Mouse (Mus musculus) liver, postnatal 0 days (tissue): Measurements from ENCODE around the gene Sncb. TPM values are rescaled to one million over a fixed set of nuclear protein-coding genes. Genes with fewer than 3 reads are reported as not detected.
A peak's percentile ranks its signal among the peaks of the same experiment; 100 is the strongest.

Source experiments
- ATAC-seq: fragments of 200-750 bp; cut with Nextera tagmentation; 2 replicates; pipeline ENCODE4 v1.8.0; 2017; ENCODE audit warnings: mild to moderate bottlenecking, moderate library complexity
- DNase-seq: peaks from one replicate; pipeline ENCODE4 v3.0.0-alpha.2; 2016
- H3K27ac ChIP-seq: fragments of 300-500 bp; sonication (generic); 2 replicates; pipeline ENCODE4 v1.5.1; 2014; ENCODE audit warnings: antibody characterized with exemption, moderate library complexity, mild to moderate bottlenecking, low read depth
- H3K27me3 ChIP-seq: fragments of 300-500 bp; sonication (generic); 2 replicates; pipeline ENCODE4 v1.6.1; 2014; ENCODE audit warnings: low read length, control low read depth, mixed read lengths; ENCODE audit not compliant: insufficient read depth
- H3K36me3 ChIP-seq: fragments of 300-500 bp; sonication (generic); replicated peaks from 2 replicates; pipeline ENCODE4 v1.6.1; 2014; ENCODE audit warnings: mild to moderate bottlenecking, control low read depth, low read length, moderate library complexity, mixed read lengths; ENCODE audit not compliant: insufficient read depth
- H3K4me1 ChIP-seq: fragments of 300-500 bp; sonication (generic); 2 replicates; pipeline ENCODE4 v1.6.1; 2014; ENCODE audit warnings: antibody characterized with exemption, mild to moderate bottlenecking, control low read depth; ENCODE audit not compliant: insufficient read depth
- H3K4me2 ChIP-seq: fragments of 300-500 bp; sonication (generic); 2 replicates; pipeline ENCODE4 v1.6.1; 2014; ENCODE audit warnings: low read depth, mild to moderate bottlenecking, low read length, moderate library complexity, mixed read lengths
- H3K4me3 ChIP-seq: fragments of 300-500 bp; sonication (generic); 2 replicates; pipeline ENCODE4 v1.5.1; 2014; ENCODE audit warnings: low read depth, low read length
- H3K9ac ChIP-seq: fragments of 300-500 bp; sonication (generic); replicated peaks from 2 replicates; pipeline ENCODE4 v1.6.1; 2014; ENCODE audit warnings: mild to moderate bottlenecking, moderate library complexity
- H3K9me3 ChIP-seq: fragments of 300-500 bp; sonication (generic); 2 replicates; pipeline ENCODE4 v1.6.1; 2016; ENCODE audit warnings: mild to moderate bottlenecking, control low read depth, low read length, mixed read lengths
- CTCF ChIP-seq: sonication (generic); IDR thresholded peaks from 2 replicates; pipeline ENCODE4 v1.5.1; 2016; ENCODE audit warnings: antibody characterized with exemption, low read depth
- EP300 ChIP-seq: IDR thresholded peaks from 2 replicates; pipeline ENCODE4 v1.6.1; 2016; ENCODE audit warnings: antibody characterized with exemption, low read depth, mild to moderate bottlenecking
- WGBS: fragments of 180-500 bp; shearing (Covaris S2); extraction: QIAGEN DNeasy Blood & Tissue Kit; methylation state at CpG from one replicate; pipeline ENCODE4 v1.1.7; 2014; ENCODE audit not compliant: insufficient replicate concordance; 5-methylcytosine and 5-hydroxymethylcytosine counted together
- polyA plus RNA-seq: library from polyadenylated mRNA; unstranded; fragments of >200 nt; fragmentation: Nextera tagmentation; extraction: Ambion mirVana; gene quantifications from 2 replicates; pipeline ENCODE4 v1.2.1, GENCODE M21; 2015

Gene Sncb
- polyA plus RNA-seq, 1 experiment from 2014 or later, result not detected

DNA sequence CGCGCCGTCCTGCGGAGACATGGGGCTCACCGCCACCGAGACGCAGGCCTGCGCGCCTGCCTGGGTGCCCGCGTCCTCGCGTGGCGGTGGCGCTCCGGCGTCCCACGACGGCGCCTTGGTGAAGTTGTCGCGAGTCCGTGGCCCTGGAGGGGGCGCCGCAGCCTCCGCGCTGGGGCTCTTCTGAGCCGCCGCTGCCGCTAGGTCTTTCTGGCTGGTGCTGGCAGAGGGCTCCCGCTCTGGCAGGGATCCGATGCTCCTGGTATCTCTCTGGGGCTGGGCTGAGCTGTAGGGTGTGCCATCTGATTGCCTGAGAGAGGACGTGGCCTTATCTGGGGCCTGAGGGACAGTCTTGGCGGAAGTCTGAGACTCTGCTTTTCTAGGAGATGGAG lies 28.2 kb downstream of the Sncb start:
- ATAC-seq, result no peak
- no peaks in the 10 kb centered on the region for H3K36me3 ChIP-seq
- no peak overlapping the region for H3K9ac ChIP-seq
- DNase-seq, result no peak
- H3K27ac ChIP-seq, result no peak overlapping the region
- peaks cover 40% of the 10 kb centered on the region for H3K27me3 ChIP-seq
- TF ChIP-seq CTCF (no peak), EP300 (no peak)
- H3K4me3 ChIP-seq, result no peak overlapping the region
- no peaks in the 10 kb centered on the region for H3K4me1 ChIP-seq
- WGBS, result 4% methylated on average over 24 of the region's 34 CpGs
- H3K9me3 ChIP-seq, result no peaks in the 10 kb centered on the region
- no peak overlapping the region for H3K4me2 ChIP-seq

DNA sequence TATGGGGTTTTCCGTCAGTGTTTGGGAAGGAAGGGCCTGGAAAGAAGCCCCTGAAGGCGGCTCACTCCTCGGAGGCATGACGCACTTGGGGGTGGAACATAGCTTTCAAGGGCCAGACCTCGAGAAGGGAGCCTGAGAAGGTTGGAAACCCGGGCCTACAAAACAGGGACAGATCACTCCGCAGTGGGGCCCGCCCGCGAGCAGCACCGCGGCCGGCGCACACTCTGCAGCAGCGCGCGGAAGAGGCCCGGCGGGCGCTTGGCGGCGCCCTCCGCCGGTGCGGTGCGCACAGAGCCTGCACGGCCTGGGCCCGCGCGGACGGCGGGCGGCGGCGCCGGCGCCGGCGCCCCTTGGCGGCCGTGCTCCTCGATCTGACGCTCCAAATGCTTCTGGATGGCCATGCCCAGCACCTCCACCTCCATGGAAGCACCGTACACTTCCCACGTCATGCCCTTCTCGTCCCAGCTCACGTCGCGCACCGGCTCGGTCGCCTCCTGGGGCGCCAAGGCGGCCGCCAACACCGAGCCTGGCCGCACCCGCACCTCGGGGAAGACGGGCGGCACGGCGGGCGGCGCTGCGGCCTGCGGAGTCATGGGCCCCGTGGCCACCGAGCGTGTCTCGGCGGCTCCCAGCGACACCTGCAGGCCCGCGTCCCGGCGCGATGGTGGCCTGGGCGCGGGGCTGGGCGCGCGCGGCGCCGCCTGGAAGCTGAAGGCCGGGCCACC lies 28.7 kb downstream of the Sncb start:
- no peak overlapping the region for H3K4me3 ChIP-seq
- ATAC-seq (0 out of 2 replicates have a peak, but pooled peaks have one; percentile 48), DNase-seq (peak; percentile 26)
- peak overlapping the region; percentile 49 for H3K4me2 ChIP-seq
- H3K4me1 ChIP-seq, result no peaks in the 10 kb centered on the region
- peaks cover 40% of the 10 kb centered on the region for H3K27me3 ChIP-seq
- no peaks in the 10 kb centered on the region for H3K36me3 ChIP-seq
- no peaks in the 10 kb centered on the region for H3K9me3 ChIP-seq
- 2% methylated on average over 71 of the region's 87 CpGs for whole genome bisulfite sequencing
- no peak overlapping the region for H3K27ac ChIP-seq
- no peak overlapping the region for H3K9ac ChIP-seq
- TF ChIP-seq EP300, result no peak
- TF ChIP-seq CTCF, result no peak

DNA sequence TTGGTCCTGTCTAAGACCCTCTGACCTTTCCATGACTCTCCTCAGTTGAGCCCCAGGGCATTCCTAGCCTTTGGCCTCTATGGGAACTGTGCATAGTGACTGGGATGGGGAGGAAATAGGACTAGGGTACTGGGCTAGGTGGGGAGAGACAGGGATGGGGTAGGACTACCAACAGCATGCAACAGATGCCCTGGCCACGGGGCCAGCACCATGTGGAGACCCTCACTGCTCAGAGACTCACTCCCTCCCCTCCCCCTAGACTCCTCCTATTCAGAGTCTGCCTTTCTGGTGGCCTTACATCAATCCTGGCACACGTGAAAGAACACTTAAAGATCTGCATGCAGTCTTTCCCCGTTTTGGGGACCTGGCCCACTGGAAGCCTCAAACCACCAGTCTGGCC lies 29.5 kb downstream of the Sncb start:
- no peak for TF ChIP-seq CTCF
- no peak for TF ChIP-seq EP300
- ATAC-seq, result no peak
- H3K9ac ChIP-seq, result no peak overlapping the region

DNA sequence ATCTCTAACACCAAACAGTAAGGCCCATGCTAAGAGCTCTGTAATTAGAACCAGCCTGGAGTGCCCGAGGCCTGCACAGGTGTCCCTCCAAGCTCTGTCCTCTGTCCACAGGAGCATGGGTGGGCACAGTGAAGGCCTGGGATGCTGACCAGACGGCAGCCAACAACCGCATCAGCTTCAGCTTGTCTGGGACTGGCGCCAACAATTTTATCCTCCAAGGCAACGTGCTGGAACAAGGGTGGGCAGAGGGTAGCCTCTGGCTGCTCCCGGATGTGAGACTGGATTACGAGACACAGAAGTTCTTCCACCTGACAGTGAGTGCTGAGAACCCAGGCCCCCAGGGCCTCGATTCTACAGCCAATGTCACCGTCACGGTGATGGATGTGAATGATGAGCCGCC lies 40.3 kb downstream of the Sncb start:
- 74% methylated on average over 11 of the region's 11 CpGs for WGBS
- Histone ChIP-seq H3K4me2 (no peak overlapping the region), H3K9ac (no peak overlapping the region), H3K27me3 (no peaks in the 10 kb centered on the region), H3K9me3 (no peaks in the 10 kb centered on the region), H3K4me3 (no peak overlapping the region), H3K4me1 (no peaks in the 10 kb centered on the region), H3K36me3 (no peaks in the 10 kb centered on the region), H3K27ac (no peak overlapping the region)
- DNase-seq (no peak), ATAC-seq (no peak)
- TF ChIP-seq CTCF (no peak), EP300 (no peak)

More for the DNA sequence above, 29.5 kb downstream of the Sncb start:
- peaks cover 40% of the 10 kb centered on the region for H3K27me3 ChIP-seq
- no peaks in the 10 kb centered on the region for H3K9me3 ChIP-seq
- no peak overlapping the region for H3K4me2 ChIP-seq
- no peak overlapping the region for H3K4me3 ChIP-seq
- H3K27ac ChIP-seq, result no peak overlapping the region
- WGBS, result 32% methylated on average over 3 of the region's 3 CpGs
- DNase-seq, result no peak
- H3K36me3 ChIP-seq, result no peaks in the 10 kb centered on the region
- no peaks in the 10 kb centered on the region for H3K4me1 ChIP-seq

- H3K4me2 ChIP-seq, result no peak overlapping the region
- H3K9ac ChIP-seq, result no peak overlapping the region
- ATAC-seq, result no peak
- H3K4me3 ChIP-seq, result no peak overlapping the region
- no peaks in the 10 kb centered on the region for H3K9me3 ChIP-seq
- no peaks in the 10 kb centered on the region for H3K36me3 ChIP-seq
- DNase-seq, result no peak
- no peak overlapping the region for H3K27ac ChIP-seq
- WGBS, result 83% methylated on average over 3 of the region's 3 CpGs
- TF ChIP-seq EP300 (no peak), CTCF (peak; percentile 24)
- no peaks in the 10 kb centered on the region for H3K4me1 ChIP-seq
- no peaks in the 10 kb centered on the region for H3K27me3 ChIP-seq
Observed at GRCm38 (mm10) chr13:54723143-54723542, 43.3 kb downstream of the Sncb start.

DNA sequence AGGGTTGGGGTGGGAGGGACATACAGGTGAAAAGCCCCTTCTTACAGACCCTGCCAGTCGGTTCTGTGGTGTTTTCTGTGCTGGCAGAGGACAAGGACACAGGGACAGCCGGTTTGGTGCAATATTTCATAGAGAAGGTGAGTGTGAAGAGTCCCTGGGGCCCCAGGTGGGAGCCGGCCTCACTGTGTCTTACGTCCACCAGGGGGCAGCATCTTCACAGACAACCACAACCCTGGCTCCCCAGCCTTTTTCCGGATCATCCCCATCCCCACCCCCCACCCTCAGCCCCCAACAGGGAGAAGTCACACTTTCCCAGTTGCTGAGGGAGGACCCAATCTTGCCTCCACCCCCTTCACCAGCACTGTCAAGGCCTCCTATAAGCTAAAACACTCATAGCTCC lies 49.5 kb downstream of the Sncb start:
- WGBS, result 2% methylated on average over 5 of the region's 5 CpGs
- no peak for TF ChIP-seq EP300
- peak; percentile 74 for TF ChIP-seq CTCF
- Histone ChIP-seq H3K9me3 (no peaks in the 10 kb centered on the region), H3K27me3 (no peaks in the 10 kb centered on the region), H3K36me3 (no peaks in the 10 kb centered on the region; the same call in 1 of the 2 replicates), H3K27ac (no peak overlapping the region), H3K4me2 (no peak overlapping the region), H3K4me3 (no peak overlapping the region), H3K4me1 (no peaks in the 10 kb centered on the region), H3K9ac (no peak overlapping the region)
- no peak for ATAC-seq
- peak; percentile 55 for DNase-seq

DNA sequence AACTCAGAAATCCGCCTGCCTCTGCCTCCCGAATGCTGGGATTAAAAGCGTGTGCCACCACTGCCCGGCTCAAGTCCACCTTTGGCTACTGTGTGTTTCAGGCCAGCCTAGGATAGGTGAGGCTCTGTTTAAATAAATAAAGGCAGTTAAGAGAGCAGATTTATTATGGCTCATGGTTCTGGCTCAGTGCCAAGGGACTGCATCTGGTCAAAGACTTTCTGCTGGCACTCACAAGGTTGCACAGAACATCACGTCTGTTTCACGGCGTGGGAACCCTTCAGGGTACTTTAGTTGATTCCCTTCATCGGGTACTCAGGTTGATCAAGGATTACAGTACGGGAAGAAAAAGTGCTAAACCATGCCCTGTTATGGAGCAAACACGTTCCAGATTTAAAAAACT lies 51.4 kb downstream of the Sncb start:
- Histone ChIP-seq H3K4me2 (no peak overlapping the region), H3K9me3 (no peaks in the 10 kb centered on the region), H3K4me1 (no peaks in the 10 kb centered on the region), H3K9ac (no peak overlapping the region), H3K4me3 (no peak overlapping the region), H3K36me3 (no peaks in the 10 kb centered on the region; the same call in 1 of the 2 replicates), H3K27ac (no peak overlapping the region), H3K27me3 (no peaks in the 10 kb centered on the region)
- no peak for ATAC-seq
- TF ChIP-seq CTCF, result no peak
- no peak for TF ChIP-seq EP300
- DNase-seq, result no peak
- WGBS, result 75% methylated on average over 10 of the region's 10 CpGs
